Mouse (Mus musculus) retina, embryonic 14.5 days (tissue): Measurements from ENCODE around the gene Rpl13.
"Not testable (repeated sequence)": the region's sequence is repeated elsewhere in the genome, so short reads cannot be mapped to it uniquely, and the experiment has no call there.

Experiments used
- DNase-seq: peaks from one replicate; pipeline ENCODE4 v3.0.0-alpha.2; 2015; ENCODE audit warnings: low spot score

Rpl13 gene

GRCm38 (mm10) chr8:123101735-123102685 is at the start of gene Rpl13:
Gene Rpl13 (plus strand): TSS chr8:123102350.
- DNase-seq, result peak; percentile 99

DNA sequence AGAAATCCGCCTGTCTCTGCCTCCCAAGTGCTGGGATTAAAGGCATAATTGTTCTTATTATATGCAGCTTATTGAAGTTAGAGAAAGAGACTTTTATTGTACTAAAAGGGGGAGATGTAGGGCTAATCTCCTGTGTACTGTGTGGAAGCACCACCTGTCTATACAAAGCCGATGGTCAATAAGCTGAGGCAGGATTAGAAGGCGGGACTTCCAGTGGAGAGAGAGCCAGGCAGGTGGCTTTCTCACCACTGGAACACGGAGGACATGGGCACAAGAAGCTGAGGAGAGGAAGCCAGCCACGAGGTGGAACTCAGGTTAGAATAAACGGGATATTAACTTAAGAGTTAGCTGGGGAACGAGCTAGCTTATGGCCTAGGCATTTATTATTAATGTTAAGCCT is 39.4 kb upstream of the Rpl13 start, which contains the start of gene Spg7:
Gene Spg7 (plus strand): TSS at position 222 of the 400 bp plus-strand sequence.
- DNase-seq, result no peak

DNA sequence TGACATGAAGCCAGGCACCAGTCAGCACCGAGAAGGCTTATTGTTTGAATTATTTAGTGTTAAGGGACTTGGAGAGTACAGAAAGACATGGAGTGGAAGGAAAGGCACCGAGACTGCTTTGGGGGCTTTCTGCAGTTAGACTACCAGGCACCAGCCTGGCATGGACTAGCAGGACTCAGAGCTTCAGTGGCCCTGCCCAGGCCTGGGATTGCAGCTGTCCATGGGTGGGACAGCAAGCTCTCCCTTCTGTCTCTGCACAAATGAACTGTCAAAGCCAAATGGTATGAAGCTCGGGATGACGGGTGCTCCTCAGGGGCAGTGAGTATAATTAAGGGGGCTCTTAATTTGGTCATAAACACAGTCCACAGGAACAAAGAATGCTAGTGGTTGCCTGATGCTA is 38.1 kb upstream of the Rpl13 start:
- DNase-seq, result peak; percentile 13

GRCm38 (mm10) chr8:123064809-123065213 is 37.3 kb upstream of the Rpl13 start:
- peak; percentile 49 for DNase-seq

DNA sequence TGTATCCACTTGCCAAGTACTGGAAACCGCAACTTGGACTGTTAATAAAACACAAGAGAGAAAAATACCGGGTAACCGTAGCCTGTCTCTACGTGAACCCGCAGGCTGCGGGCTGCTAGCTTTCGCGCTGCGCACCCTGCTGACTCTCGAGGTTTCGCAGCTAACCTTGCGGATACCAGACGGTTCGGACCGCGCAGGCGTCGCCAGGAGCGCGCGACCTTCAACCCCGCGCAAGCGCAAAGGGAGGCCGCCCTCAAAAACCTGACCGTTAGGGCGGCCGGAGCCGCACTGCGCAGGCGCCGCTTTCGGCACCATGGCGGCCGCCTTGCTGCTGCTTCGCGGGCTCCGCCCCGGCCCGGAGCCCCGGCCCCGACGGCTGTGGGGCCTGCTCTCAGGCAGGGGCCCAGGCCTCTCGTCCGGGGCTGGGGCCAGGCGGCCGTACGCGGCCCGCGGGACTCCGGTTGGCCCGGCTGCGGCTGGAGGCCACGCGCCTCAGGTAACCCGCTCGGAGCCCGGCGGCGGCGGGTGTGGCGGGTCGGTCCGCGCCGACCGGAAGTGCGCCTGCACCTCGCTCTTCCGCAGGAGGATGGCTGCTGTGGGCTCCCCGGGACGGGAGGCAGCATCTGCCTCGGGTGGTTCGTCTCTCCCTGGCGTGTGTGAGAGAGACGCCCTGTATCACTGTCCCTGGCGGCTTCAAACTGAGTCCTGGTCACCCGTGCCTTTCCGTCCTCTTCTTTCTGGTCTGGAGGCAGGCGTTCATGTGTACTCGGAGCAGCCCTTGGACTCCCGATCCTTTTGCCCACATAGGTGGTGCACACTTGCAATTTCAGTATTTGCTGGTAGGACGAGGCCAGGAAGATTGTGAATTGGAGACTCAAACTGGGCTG is 36.7 kb upstream of the Rpl13 start:
- DNase-seq, result peak; percentile 98

GRCm38 (mm10) chr8:123066101-123066683 is 36.0 kb upstream of the Rpl13 start:
- DNase-seq, result peak; percentile 41

DNA sequence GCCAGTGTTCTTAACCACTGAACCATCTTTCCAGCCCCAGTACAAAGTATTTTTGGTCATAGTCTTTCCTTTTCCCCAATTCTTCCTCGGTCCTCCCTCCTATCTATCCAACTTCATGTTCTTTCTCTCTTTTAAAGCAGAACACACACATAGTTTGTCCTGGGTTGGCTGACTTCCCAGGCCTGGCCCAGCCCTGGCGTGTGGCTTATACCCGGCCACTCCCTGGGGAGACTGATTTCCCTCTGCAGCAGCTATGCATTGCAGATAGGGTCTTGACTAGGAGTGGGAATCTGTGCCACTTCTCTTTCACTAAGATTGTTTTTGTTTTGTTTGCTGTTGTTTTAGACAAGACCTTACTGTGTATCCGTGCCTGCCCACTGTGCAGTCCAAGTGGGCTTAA is 31.0 kb upstream of the Rpl13 start:
- DNase-seq, result no peak

GRCm38 (mm10) chr8:123077213-123077612 is 24.9 kb upstream of the Rpl13 start:
- no peak for DNase-seq

DNA sequence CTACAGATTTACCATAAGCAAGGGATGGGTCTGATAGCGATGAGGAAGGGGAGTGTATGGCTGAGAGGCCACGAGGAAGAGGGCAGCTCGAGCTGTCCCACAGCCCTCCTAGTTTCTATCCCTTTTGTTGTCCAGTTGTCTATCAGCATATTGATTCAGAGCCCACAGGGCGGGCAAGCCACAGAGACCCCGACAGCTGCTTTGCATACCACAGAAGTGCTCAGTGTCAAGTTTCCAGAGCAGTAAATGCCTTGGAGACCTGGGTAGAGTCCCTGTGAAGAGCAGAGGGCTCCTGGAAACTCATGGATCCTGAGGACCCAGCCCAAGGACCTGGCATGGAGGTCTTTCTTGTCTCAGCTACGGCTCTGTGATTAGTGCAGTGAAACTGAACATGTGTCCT is 19.2 kb upstream of the Rpl13 start:
- no peak for DNase-seq

DNA sequence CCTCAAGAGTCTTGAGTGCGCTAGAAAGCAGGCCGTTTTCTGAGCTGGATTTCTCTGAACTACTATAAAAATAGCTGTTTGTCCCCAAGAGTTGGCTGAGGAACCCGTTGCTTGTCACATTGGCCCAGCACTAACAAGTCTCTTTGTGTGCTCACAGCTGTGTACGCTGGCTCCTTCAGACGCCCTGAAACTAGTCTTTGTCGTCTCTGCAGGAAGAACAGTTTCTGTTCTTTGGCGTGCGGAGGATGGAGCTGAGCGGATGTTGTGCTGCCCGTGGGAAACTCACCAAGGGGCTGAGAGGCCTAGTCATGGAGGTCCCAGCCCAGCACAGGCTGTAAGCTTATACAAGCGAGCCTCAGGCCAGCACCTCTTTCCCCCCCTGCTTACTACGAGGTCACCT is 18.5 kb upstream of the Rpl13 start:
- DNase-seq, result no peak

- no peak for DNase-seq
These were observed 14.9 kb upstream of the Rpl13 start for GRCm38 (mm10) chr8:123087289-123087688.

DNA sequence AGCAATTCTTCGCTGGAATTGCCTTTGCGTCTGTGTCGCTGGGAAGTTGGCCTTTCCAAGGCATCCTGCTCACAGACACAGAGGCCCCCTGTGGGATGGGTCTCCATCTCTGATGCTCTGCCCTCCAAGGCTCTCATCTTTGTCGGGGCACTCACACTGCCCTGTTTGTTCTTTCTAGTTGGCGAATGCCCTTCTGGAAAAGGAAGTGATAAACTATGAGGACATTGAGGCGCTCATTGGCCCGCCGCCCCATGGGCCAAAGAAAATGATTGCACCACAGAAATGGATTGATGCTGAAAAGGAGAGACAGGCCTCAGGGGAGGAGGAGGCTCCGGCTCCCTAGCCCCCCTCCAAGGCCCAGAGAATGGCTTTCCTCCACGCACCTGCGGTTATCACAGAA is 4.9 kb upstream of the Rpl13 start:
- no peak for DNase-seq

GRCm38 (mm10) chr8:123097786-123098584 is 4.2 kb upstream of the Rpl13 start:
- no peak for DNase-seq

- no peak for DNase-seq
These were observed 1.9 kb upstream of the Rpl13 start for GRCm38 (mm10) chr8:123100288-123100687.

DNA sequence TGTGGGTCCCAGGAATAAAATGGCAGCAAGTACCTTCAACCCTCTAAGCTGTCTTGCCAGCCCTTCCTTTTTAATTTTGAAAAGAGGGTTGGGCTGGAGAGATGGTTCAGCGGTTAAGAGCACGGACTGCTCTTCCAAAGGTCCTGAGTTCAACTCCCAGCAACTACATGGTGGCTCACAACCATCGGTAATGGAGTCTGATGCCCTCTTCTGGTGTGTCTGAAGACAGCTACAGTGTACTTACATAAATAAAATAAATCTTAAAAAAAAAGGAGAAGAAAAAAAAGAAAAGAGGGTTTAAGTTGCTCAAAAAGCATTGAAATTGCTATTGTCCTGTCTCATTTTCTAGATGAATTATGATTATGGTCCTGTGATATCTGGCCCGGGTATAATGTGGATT is 906 bp upstream of the Rpl13 start:
- no peak for DNase-seq

DNA sequence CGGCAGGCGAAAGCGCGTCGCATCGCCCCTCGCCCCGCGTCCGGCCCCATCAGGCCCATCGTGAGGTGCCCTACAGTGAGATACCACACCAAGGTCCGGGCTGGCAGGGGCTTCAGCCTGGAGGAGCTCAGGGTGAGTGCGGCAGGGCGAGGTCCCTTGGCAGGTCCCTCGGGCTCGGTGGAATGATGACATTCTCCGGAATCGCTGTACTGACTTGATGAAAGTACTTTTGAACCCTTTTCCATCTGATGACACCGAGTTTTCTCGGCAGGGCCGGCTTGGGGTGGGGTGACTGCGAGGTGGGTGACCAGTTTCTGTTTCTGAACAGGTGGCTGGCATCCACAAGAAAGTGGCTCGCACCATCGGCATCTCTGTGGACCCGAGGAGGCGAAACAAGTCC is 705 bp downstream of the Rpl13 start:
- DNase-seq, result not testable (repeated sequence)

GRCm38 (mm10) chr8:123103285-123103684 is 1.1 kb downstream of the Rpl13 start:
- DNase-seq, result no peak

- DNase-seq, result no peak
These were observed 2.1 kb downstream of the Rpl13 start for GRCm38 (mm10) chr8:123104046-123104767.

- peak; percentile 80 for DNase-seq
These were observed 3.6 kb downstream of the Rpl13 start for GRCm38 (mm10) chr8:123105553-123106326.

- DNase-seq, result peak; percentile 49
These were observed 4.4 kb downstream of the Rpl13 start for GRCm38 (mm10) chr8:123106531-123106930.
